Mouse (Mus musculus) testis, postnatal 10 days (tissue): ENCODE measurements at regions not wholly inside any gene's neighbourhood (a gene's known extent, or its start where the extent isn't known, plus 50 kb on each side); places are given as distances from the start of the nearest gene placed in this dataset.

Source experiments
- DNase-seq: peaks from one replicate; pipeline ENCODE4 v3.0.0; 2021; ENCODE audit warnings: low spot score

GRCm38 (mm10) chr3:54597326-54598274 lies 95.0 kb upstream of the Supt20 start:
- no peak for DNase-seq

GRCm38 (mm10) chr3:54598296-54598695 lies 94.3 kb upstream of the Supt20 start:
- DNase-seq: no peak

- DNase-seq: no peak
These were observed 87.8 kb upstream of the Supt20 start for GRCm38 (mm10) chr3:54604705-54605379.

GRCm38 (mm10) chr3:54611431-54611990 lies 81.1 kb upstream of the Supt20 start:
- DNase-seq: no peak

DNA sequence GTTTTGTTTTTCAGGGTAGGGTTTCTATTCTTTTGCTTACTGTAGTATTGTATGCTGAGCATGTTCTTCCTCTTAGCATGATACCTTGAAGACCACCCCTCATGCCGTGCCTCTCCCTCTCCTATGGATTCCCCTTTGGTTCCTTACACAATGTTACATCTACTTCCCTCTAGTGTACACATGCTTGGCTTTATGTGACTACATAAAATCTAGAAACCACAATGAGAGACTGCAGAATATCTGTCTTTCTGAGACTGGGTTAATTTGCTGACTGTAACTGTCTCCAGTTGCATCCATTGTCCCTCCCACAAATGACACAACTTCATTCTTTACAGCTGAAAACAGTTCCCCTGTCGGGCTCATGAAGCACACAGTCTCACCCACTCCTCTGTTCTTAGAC lies 78.8 kb upstream of the Supt20 start:
- no peak for DNase-seq

GRCm38 (mm10) chr3:54617298-54617697 lies 75.3 kb upstream of the Supt20 start:
- no peak for DNase-seq

DNA sequence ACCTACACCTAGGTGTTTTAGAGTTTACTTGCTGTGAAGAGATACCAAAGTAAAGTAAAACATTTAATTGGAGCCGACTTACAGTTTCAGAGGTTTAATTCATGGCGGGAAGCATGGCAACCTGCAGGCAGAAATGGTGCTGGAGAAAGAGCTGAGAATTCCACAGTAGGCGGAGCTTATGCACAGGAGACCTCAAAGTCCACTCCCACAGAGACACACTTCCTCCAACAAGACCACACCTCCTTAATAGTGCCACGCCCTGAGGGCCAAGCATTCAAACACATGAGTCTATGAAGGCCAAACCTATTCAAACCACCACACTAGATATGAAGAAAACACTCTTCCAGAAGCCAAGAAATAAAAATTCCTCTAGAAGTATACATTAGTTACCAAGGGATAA lies 74.3 kb upstream of the Supt20 start:
- DNase-seq: no peak

GRCm38 (mm10) chr3:54630254-54630653 lies 62.4 kb upstream of the Supt20 start:
- no peak for DNase-seq

DNA sequence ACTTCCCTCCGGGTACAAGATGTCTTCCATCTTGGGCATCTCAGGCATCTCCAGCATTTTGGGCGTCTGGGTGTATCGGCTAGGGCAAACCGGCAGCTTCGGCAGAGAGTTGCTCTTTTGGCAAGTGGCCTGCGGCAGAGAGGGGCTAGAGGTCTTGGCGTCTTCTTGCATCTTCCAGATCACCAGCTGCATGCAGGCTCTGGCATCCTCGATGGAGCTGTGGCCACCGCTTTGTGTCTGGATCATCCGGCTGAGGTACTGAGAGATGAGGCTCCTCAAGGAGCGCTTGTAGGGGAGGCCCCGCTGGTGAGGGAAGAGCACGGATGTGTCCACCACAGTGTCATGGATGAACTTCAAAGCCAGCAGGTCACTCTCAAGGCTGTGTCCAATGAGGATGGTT lies 59.9 kb upstream of the Supt20 start:
- no peak for DNase-seq

GRCm38 (mm10) chr3:54633446-54633845 lies 59.2 kb upstream of the Supt20 start:
- peak; percentile 44 for DNase-seq

- DNase-seq: no peak
These were observed 58.2 kb upstream of the Supt20 start for GRCm38 (mm10) chr3:54634456-54634855.
